Mouse (Mus musculus) liver, embryonic 13.5 days (tissue): ENCODE measurements around the gene Ap5z1. TPM values are rescaled to one million over a fixed set of nuclear protein-coding genes. Genes with fewer than 3 reads are reported as not detected.

ENCODE experiments used
- ATAC-seq: fragments of 200-750 bp; cut with Nextera tagmentation; 2 replicates; pipeline ENCODE4 v1.8.0; 2017; ENCODE audit warnings: low read depth, mild to moderate bottlenecking, moderate number of reproducible peaks, moderate library complexity
- DNase-seq: peaks from one replicate; pipeline ENCODE4 v3.0.0; 2022
- H3K27ac ChIP-seq: fragments of 300-500 bp; sonication (generic); 2 replicates; pipeline ENCODE4 v1.5.1; 2015; ENCODE audit warnings: moderate library complexity, mild to moderate bottlenecking, inconsistent platforms
- H3K27me3 ChIP-seq: fragments of 300-500 bp; sonication (generic); 2 replicates; pipeline ENCODE4 v1.6.1; 2015; ENCODE audit warnings: mild to moderate bottlenecking, inconsistent platforms
- H3K36me3 ChIP-seq: fragments of 300-500 bp; sonication (generic); 2 replicates; pipeline ENCODE4 v1.6.1; 2015; ENCODE audit warnings: mild to moderate bottlenecking, inconsistent platforms
- H3K4me1 ChIP-seq: fragments of 300-500 bp; sonication (generic); replicated peaks from 2 replicates; pipeline ENCODE4 v1.6.1; 2015; ENCODE audit warnings: inconsistent platforms
- H3K4me2 ChIP-seq: fragments of 300-500 bp; sonication (generic); 2 replicates; pipeline ENCODE4 v1.6.1; 2015; ENCODE audit warnings: inconsistent platforms, mild to moderate bottlenecking, moderate library complexity
- H3K4me3 ChIP-seq: fragments of 300-500 bp; sonication (generic); replicated peaks from 2 replicates; pipeline ENCODE4 v1.5.1; 2015; ENCODE audit warnings: mild to moderate bottlenecking, inconsistent platforms
- H3K9ac ChIP-seq: fragments of 300-500 bp; sonication (generic); 2 replicates; pipeline ENCODE4 v1.6.1; 2015; ENCODE audit warnings: mild to moderate bottlenecking, inconsistent platforms
- H3K9me3 ChIP-seq: fragments of 300-500 bp; sonication (generic); replicated peaks from 2 replicates; pipeline ENCODE4 v1.6.1; 2016; ENCODE audit warnings: inconsistent platforms
- WGBS: fragments of 180-500 bp; shearing (Covaris S2); methylation state at CpG from one replicate; pipeline ENCODE4 v1.1.7; 2015; ENCODE audit not compliant: insufficient replicate concordance; 5-methylcytosine and 5-hydroxymethylcytosine counted together
- polyA plus RNA-seq: library from polyadenylated mRNA; unstranded; fragments of >200 nt; fragmentation: Nextera tagmentation; extraction: Ambion mirVana; gene quantifications from 2 replicates; pipeline ENCODE4 v1.2.1, GENCODE M21; 2015

Gene Ap5z1
- polyA plus RNA-seq, 1 experiment from 2014 or later = 4.5 TPM

- Histone ChIP-seq H3K27ac (peak overlapping the region; percentile 65), H3K9me3 (no peaks in the 10 kb centered on the region), H3K4me1 (peaks cover 46% of the 10 kb centered on the region), H3K27me3 (no peaks in the 10 kb centered on the region), H3K4me3 (no peak overlapping the region), H3K9ac (no peak overlapping the region), H3K36me3 (peaks cover 3% of the 10 kb centered on the region; the same call in 1 of the 2 replicates), H3K4me2 (peak overlapping the region; percentile 6; the same call in 1 of the 2 replicates)
- peak; percentile 34 for ATAC-seq
- 38% methylated on average over 13 of the region's 13 CpGs for WGBS
- DNase-seq = no peak
Measured at GRCm38 (mm10) chr5:142424627-142425349, 39.0 kb upstream of the Ap5z1 start.

GRCm38 (mm10) chr5:142426476-142426875 lies 37.3 kb upstream of the Ap5z1 start:
- Histone ChIP-seq H3K4me1 (peaks cover 54% of the 10 kb centered on the region), H3K9me3 (no peaks in the 10 kb centered on the region), H3K27ac (no peak overlapping the region; the same call in 1 of the 2 replicates), H3K9ac (no peak overlapping the region), H3K27me3 (no peaks in the 10 kb centered on the region), H3K36me3 (peaks cover under 1% of the 10 kb centered on the region; the same call in 1 of the 2 replicates), H3K4me2 (no peak overlapping the region), H3K4me3 (no peak overlapping the region)
- no peak for DNase-seq
- no peak for ATAC-seq
- WGBS = 75% methylated on average over 2 of the region's 2 CpGs

GRCm38 (mm10) chr5:142427876-142428275 lies 35.9 kb upstream of the Ap5z1 start:
- 78% methylated on average over 10 of the region's 10 CpGs for WGBS
- Histone ChIP-seq H3K36me3 (peaks cover 4% of the 10 kb centered on the region; the same call in 1 of the 2 replicates), H3K27me3 (no peaks in the 10 kb centered on the region), H3K9me3 (no peaks in the 10 kb centered on the region), H3K4me1 (peaks cover 62% of the 10 kb centered on the region), H3K27ac (no peak overlapping the region), H3K4me2 (no peak overlapping the region), H3K4me3 (no peak overlapping the region), H3K9ac (0 out of 2 replicates have a peak overlapping the region, but pooled peaks have one; percentile 9)
- no peak for DNase-seq
- no peak for ATAC-seq

- 67% methylated on average over 6 of the region's 6 CpGs for WGBS
- no peak overlapping the region for H3K4me3 ChIP-seq
Measured at GRCm38 (mm10) chr5:142428691-142429090, 35.1 kb upstream of the Ap5z1 start.

GRCm38 (mm10) chr5:142431029-142431428 lies 32.7 kb upstream of the Ap5z1 start:
- ATAC-seq = no peak
- no peak for DNase-seq
- Histone ChIP-seq H3K9me3 (no peaks in the 10 kb centered on the region), H3K9ac (no peak overlapping the region), H3K4me2 (no peak overlapping the region), H3K27ac (no peak overlapping the region), H3K36me3 (peaks cover 17% of the 10 kb centered on the region), H3K4me3 (no peak overlapping the region), H3K4me1 (peaks cover 40% of the 10 kb centered on the region), H3K27me3 (no peaks in the 10 kb centered on the region)
- WGBS = 82% methylated on average over 12 of the region's 12 CpGs

More at GRCm38 (mm10) chr5:142428691-142429090, 35.1 kb upstream of the Ap5z1 start:
- Histone ChIP-seq H3K4me1 (peaks cover 62% of the 10 kb centered on the region), H3K9ac (no peak overlapping the region), H3K36me3 (peaks cover 4% of the 10 kb centered on the region; the same call in 1 of the 2 replicates), H3K9me3 (no peaks in the 10 kb centered on the region), H3K4me2 (no peak overlapping the region), H3K27ac (no peak overlapping the region), H3K27me3 (no peaks in the 10 kb centered on the region)
- ATAC-seq = no peak
- DNase-seq = no peak

GRCm38 (mm10) chr5:142431811-142432434 lies 31.8 kb upstream of the Ap5z1 start:
- Histone ChIP-seq H3K9me3 (no peaks in the 10 kb centered on the region), H3K9ac (no peak overlapping the region), H3K27ac (no peak overlapping the region), H3K4me3 (no peak overlapping the region), H3K4me1 (peaks cover 34% of the 10 kb centered on the region), H3K27me3 (no peaks in the 10 kb centered on the region), H3K4me2 (no peak overlapping the region), H3K36me3 (peaks cover 25% of the 10 kb centered on the region)
- ATAC-seq = no peak
- 80% methylated on average over 9 of the region's 9 CpGs for WGBS
- no peak for DNase-seq

- WGBS = 73% methylated on average over 4 of the region's 4 CpGs
- DNase-seq = no peak
Measured at GRCm38 (mm10) chr5:142432695-142433094, 31.0 kb upstream of the Ap5z1 start.

GRCm38 (mm10) chr5:142434052-142434451 lies 29.7 kb upstream of the Ap5z1 start:
- Histone ChIP-seq H3K9ac (no peak overlapping the region), H3K27ac (no peak overlapping the region), H3K4me3 (no peak overlapping the region), H3K4me2 (no peak overlapping the region), H3K27me3 (no peaks in the 10 kb centered on the region), H3K9me3 (no peaks in the 10 kb centered on the region), H3K36me3 (peaks cover 32% of the 10 kb centered on the region), H3K4me1 (peaks cover 30% of the 10 kb centered on the region)
- ATAC-seq (no peak), DNase-seq (no peak)
- 81% methylated on average over 5 of the region's 5 CpGs for WGBS

More at GRCm38 (mm10) chr5:142432695-142433094, 31.0 kb upstream of the Ap5z1 start:
- no peak overlapping the region for H3K4me2 ChIP-seq
- peaks cover 27% of the 10 kb centered on the region for H3K4me1 ChIP-seq
- no peak for ATAC-seq
- H3K4me3 ChIP-seq = no peak overlapping the region
- H3K27ac ChIP-seq = no peak overlapping the region
- H3K27me3 ChIP-seq = no peaks in the 10 kb centered on the region
- H3K9me3 ChIP-seq = no peaks in the 10 kb centered on the region
- peaks cover 27% of the 10 kb centered on the region for H3K36me3 ChIP-seq
- no peak overlapping the region for H3K9ac ChIP-seq

GRCm38 (mm10) chr5:142435736-142436135 lies 28.0 kb upstream of the Ap5z1 start:
- H3K27me3 ChIP-seq = no peaks in the 10 kb centered on the region
- H3K36me3 ChIP-seq = peaks cover 32% of the 10 kb centered on the region
- 84% methylated on average over 15 of the region's 15 CpGs for WGBS
- H3K4me3 ChIP-seq = no peak overlapping the region
- H3K4me1 ChIP-seq = peaks cover 37% of the 10 kb centered on the region
- no peaks in the 10 kb centered on the region for H3K9me3 ChIP-seq
- ATAC-seq = no peak
- no peak for DNase-seq
- no peak overlapping the region for H3K4me2 ChIP-seq
- no peak overlapping the region for H3K9ac ChIP-seq
- H3K27ac ChIP-seq = no peak overlapping the region

GRCm38 (mm10) chr5:142438380-142438938 lies 25.3 kb upstream of the Ap5z1 start:
- no peaks in the 10 kb centered on the region for H3K27me3 ChIP-seq
- no peak overlapping the region for H3K4me2 ChIP-seq
- ATAC-seq (no peak), DNase-seq (no peak)
- 90% methylated on average over 16 of the region's 16 CpGs for WGBS
- H3K9ac ChIP-seq = no peak overlapping the region
- peaks cover 28% of the 10 kb centered on the region for H3K36me3 ChIP-seq
- no peak overlapping the region for H3K4me3 ChIP-seq
- no peak overlapping the region for H3K27ac ChIP-seq
- peaks cover 52% of the 10 kb centered on the region for H3K4me1 ChIP-seq
- no peaks in the 10 kb centered on the region for H3K9me3 ChIP-seq

- WGBS = 5% methylated on average over 12 of the region's 12 CpGs
Measured at GRCm38 (mm10) chr5:142439911-142440432, 23.8 kb upstream of the Ap5z1 start.

More at GRCm38 (mm10) chr5:142439911-142440432, 23.8 kb upstream of the Ap5z1 start:
- Histone ChIP-seq H3K9me3 (no peaks in the 10 kb centered on the region), H3K9ac (peak overlapping the region; percentile 80), H3K36me3 (peaks cover 25% of the 10 kb centered on the region), H3K4me2 (peak overlapping the region; percentile 95), H3K4me3 (peak overlapping the region; percentile 61), H3K27ac (peak overlapping the region; percentile 92), H3K4me1 (peaks cover 67% of the 10 kb centered on the region), H3K27me3 (no peaks in the 10 kb centered on the region)
- peak; percentile 13 for ATAC-seq
- DNase-seq = peak; percentile 32
